Mouse (Mus musculus) hindbrain, embryonic 12.5 days (tissue): Measurements from ENCODE around the gene Tmem127. TPM values are rescaled to one million over a fixed set of nuclear protein-coding genes. Genes with fewer than 3 reads are reported as not detected.

ENCODE experiments used
- ATAC-seq: fragments of 200-750 bp; cut with Nextera tagmentation; 2 replicates; pipeline ENCODE4 v1.8.0; 2017; ENCODE audit warnings: moderate TSS enrichment; ENCODE audit not compliant: low FRiP score
- H3K27ac ChIP-seq: fragments of 300-500 bp; sonication (generic); 2 replicates; pipeline ENCODE4 v1.5.1; 2016; ENCODE audit warnings: mild to moderate bottlenecking
- H3K27me3 ChIP-seq: fragments of 300-500 bp; sonication (generic); 2 replicates; pipeline ENCODE4 v1.6.1; 2016; ENCODE audit warnings: mild to moderate bottlenecking
- H3K36me3 ChIP-seq: fragments of 300-500 bp; sonication (generic); 2 replicates; pipeline ENCODE4 v1.6.1; 2016; ENCODE audit warnings: mild to moderate bottlenecking
- H3K4me1 ChIP-seq: fragments of 300-500 bp; sonication (generic); 2 replicates; pipeline ENCODE4 v1.6.1; 2016
- H3K4me2 ChIP-seq: fragments of 300-500 bp; sonication (generic); replicated peaks from 2 replicates; pipeline ENCODE4 v1.6.1; 2016; ENCODE audit warnings: mild to moderate bottlenecking
- H3K4me3 ChIP-seq: fragments of 300-500 bp; sonication (generic); 2 replicates; pipeline ENCODE4 v1.5.1; 2016; ENCODE audit warnings: mild to moderate bottlenecking
- H3K9ac ChIP-seq: fragments of 300-500 bp; sonication (generic); 2 replicates; pipeline ENCODE4 v1.6.1; 2016; ENCODE audit warnings: mild to moderate bottlenecking, moderate library complexity
- H3K9me3 ChIP-seq: fragments of 300-500 bp; sonication (generic); replicated peaks from 2 replicates; pipeline ENCODE4 v1.6.1; 2016; ENCODE audit warnings: mild to moderate bottlenecking
- WGBS: fragments of 180-500 bp; shearing (Covaris S2); methylation state at CpG from one replicate; pipeline ENCODE4 v1.1.7; 2016; 5-methylcytosine and 5-hydroxymethylcytosine counted together
- polyA plus RNA-seq: library from polyadenylated mRNA; unstranded; fragments of >200 nt; fragmentation: Nextera tagmentation; extraction: Ambion mirVana; gene quantifications from 2 replicates; pipeline ENCODE4 v1.2.1, GENCODE M21; 2016

Tmem127 gene
- polyA plus RNA-seq, 1 experiment from 2014 or later, result 41.3 TPM

DNA sequence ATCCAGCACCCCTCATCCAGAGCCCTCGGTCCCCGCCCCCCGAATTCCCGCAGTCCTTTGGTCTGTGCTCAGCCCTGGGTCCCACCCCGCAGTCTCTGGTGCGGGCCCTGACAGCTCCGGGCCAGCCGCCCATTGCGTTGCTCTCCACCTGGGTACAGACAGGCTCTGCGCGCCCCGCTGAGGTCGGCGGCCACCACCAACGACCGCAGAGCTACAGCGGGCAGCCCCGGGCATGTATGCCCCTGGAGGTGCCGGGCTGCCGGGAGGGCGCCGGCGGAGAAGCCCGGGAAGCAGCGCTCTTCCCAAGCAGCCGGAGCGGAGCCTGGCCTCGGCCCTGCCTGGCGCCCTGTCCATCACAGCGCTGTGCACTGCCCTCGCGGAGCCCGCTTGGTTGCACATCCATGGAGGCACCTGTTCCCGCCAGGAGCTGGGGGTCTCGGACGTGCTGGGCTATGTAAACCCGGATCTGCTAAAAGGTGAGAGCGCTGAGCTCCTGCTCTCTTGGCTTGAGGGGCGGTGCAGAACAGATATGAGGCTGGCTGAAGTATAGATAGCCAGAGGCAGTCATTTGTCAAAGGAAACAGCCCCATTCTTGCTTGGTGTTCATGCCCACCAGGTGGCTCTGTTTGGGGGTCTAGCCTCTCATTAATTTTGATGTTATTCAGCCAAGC lies 761 bp downstream of the Tmem127 start:
- WGBS, result under 1% methylated on average over 39 of the region's 39 CpGs
- peak overlapping the region; percentile 81 for H3K27ac ChIP-seq

DNA sequence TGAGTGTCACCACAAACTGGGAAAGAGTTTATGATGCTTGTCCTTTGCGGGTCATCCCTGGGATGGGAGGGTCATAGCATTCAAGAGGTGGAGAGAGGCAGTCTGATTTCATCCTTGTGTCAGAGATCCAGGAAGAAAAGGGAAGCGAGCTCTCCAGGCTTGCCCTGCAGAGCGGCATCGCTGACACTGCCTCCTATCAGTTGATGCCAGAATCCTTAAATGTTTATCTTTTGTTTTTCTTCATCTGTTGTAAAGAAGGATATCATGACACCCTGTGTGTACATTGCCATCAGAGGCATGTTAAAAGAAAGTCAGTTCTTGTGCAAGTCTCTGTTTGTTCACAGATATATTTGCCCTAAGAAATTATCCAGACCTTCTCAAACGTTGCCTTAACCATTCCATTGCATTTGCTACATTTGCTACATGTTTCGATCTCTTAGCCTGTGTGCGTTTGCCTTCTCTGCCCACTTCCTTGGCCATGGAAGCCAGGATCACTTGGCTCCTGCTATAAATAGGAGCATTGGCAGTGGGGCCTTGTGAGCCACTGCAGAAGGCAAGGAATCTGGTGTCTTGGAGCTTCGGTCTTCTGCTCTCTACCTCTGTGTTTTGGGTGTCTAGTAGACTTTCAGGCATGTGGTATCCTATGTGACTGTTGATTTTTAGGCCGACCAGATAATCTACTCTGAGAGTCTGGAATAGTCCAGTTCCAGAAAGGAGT lies 2.7 kb downstream of the Tmem127 start:
- peaks cover 10% of the 10 kb centered on the region for H3K36me3 ChIP-seq
- H3K9me3 ChIP-seq, result no peaks in the 10 kb centered on the region
- H3K4me3 ChIP-seq, result no peak overlapping the region
- no peak for ATAC-seq
- no peak overlapping the region for H3K4me2 ChIP-seq
- peaks cover 18% of the 10 kb centered on the region for H3K4me1 ChIP-seq
- 90% methylated on average over 9 of the region's 9 CpGs for WGBS
- no peak overlapping the region for H3K27ac ChIP-seq
- H3K27me3 ChIP-seq, result no peaks in the 10 kb centered on the region
- no peak overlapping the region for H3K9ac ChIP-seq

More for the DNA sequence above, 761 bp downstream of the Tmem127 start:
- Histone ChIP-seq H3K4me2 (peak overlapping the region; percentile 97), H3K9ac (peak overlapping the region; percentile 94), H3K36me3 (peaks cover 29% of the 10 kb centered on the region), H3K27me3 (no peaks in the 10 kb centered on the region), H3K9me3 (no peaks in the 10 kb centered on the region), H3K4me1 (peaks cover 18% of the 10 kb centered on the region), H3K4me3 (peak overlapping the region; percentile 96)
- peak; percentile 71 for ATAC-seq

DNA sequence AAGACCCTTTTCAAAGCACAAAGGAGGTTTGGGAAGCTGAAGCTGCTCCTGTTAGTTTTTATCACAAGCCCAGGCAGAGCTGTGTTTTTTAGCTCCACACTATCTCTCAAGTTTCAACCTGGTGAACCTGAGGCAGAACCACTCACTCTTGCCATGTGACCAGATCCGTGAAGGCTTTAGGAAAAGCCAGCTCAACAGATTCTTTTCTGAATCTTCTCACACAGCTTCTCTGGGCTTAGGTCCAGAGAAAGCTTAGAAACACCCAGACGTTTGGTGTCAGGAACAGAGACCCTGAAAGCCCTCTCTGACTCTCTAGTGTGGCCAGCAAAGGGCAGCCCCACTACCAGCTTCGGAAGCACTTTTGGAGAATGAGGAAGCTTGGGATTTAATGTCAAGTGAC lies 3.7 kb downstream of the Tmem127 start:
- 92% methylated on average over 3 of the region's 3 CpGs for whole genome bisulfite sequencing
- Histone ChIP-seq H3K36me3 (peaks cover 7% of the 10 kb centered on the region), H3K9me3 (no peaks in the 10 kb centered on the region), H3K4me3 (no peak overlapping the region), H3K27me3 (no peaks in the 10 kb centered on the region), H3K9ac (no peak overlapping the region), H3K4me2 (no peak overlapping the region), H3K27ac (no peak overlapping the region), H3K4me1 (peaks cover 17% of the 10 kb centered on the region)
- ATAC-seq, result no peak

DNA sequence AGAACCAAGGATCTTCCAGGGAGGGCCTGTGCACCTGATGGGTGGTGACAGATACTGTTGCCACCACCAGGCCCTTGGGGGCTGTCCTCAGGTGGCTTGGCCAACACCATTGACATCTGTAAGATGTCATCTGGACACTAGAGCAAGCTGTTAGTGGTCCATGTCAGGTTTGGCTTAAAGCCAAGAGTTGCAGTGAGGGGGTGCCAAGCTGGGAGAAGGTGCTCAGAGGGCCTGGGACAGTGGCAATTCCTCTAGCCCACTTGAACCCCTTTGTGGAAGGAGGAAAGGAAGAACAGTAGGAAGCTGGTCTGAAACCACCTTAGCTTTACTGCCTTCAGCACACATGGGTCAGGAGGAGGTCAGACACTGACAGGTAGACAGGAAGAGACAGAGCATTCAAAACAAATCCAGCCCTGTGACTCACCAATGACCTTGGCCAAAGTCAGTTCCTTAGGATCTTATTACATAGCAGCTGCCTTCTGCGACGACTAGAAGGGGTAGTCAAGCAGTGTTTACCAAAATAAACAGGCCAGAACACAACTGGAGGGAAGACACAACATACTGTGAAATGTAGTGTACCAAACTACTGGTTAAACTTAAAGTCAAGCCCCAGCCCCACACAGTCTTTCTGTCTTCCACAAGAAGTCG lies 4.3 kb downstream of the Tmem127 start:
- peaks cover 11% of the 10 kb centered on the region for H3K36me3 ChIP-seq
- no peak overlapping the region for H3K4me3 ChIP-seq
- 85% methylated on average over 3 of the region's 3 CpGs for WGBS
- H3K9ac ChIP-seq, result no peak overlapping the region
- H3K4me1 ChIP-seq, result peaks cover 12% of the 10 kb centered on the region
- H3K27me3 ChIP-seq, result no peaks in the 10 kb centered on the region
- H3K4me2 ChIP-seq, result no peak overlapping the region
- no peaks in the 10 kb centered on the region for H3K9me3 ChIP-seq
- ATAC-seq, result no peak
- H3K27ac ChIP-seq, result no peak overlapping the region

DNA sequence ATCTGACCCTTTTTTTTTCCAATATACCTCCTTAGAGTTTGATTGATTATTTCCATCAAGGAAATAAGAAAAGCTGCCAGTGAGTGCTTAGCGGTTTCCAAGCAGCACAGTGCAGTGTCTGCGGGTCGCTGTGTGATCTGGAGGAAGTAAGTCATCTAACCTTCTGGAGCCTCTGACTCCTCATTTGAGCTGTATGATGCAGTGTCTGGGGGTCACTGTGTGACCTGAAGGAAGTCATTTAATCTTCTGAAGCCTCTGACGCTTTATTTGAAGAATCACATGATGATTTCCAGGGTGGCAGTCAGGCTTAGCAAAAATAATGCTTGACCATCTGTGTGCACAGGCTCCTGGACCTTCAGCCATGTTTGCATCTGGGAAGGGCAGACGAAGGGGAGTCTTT lies 5.1 kb downstream of the Tmem127 start:
- Histone ChIP-seq H3K4me3 (no peak overlapping the region), H3K9me3 (no peaks in the 10 kb centered on the region), H3K4me2 (no peak overlapping the region), H3K4me1 (peaks cover 11% of the 10 kb centered on the region), H3K9ac (no peak overlapping the region), H3K27me3 (no peaks in the 10 kb centered on the region), H3K27ac (no peak overlapping the region), H3K36me3 (peaks cover 19% of the 10 kb centered on the region)
- ATAC-seq, result no peak
- 88% methylated on average over 5 of the region's 5 CpGs for WGBS

DNA sequence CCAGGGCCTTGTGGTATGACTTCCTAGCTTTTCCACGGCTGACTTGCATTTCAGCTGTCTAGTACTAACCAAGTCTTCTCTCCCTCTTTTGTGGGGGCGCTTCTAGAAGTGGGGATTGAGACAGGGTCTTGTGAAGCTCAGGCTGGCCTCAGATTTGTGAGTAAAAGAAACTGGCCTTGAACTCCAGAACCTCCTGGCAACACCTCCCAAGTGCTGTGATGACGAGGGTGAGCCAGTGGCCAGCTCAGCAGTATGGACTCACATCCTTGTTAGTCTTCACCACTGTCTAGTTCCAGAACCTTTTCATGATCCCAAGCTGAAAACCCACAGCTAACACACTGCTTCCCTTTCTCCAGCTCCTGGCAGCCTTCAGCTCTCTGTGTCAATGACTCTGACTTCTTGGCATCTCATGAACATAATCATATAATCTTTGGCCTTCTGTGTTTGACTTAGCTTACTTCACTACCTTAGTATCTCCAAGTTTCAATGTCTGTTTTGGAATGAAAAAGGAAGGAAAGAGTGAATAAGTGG lies 7.0 kb downstream of the Tmem127 start:
- 90% methylated on average over 3 of the region's 3 CpGs for WGBS
- no peak overlapping the region for H3K9ac ChIP-seq
- no peaks in the 10 kb centered on the region for H3K27me3 ChIP-seq
- H3K9me3 ChIP-seq, result no peaks in the 10 kb centered on the region
- H3K4me2 ChIP-seq, result no peak overlapping the region
- ATAC-seq, result no peak
- no peak overlapping the region for H3K27ac ChIP-seq
- H3K36me3 ChIP-seq, result peaks cover 37% of the 10 kb centered on the region
- no peak overlapping the region for H3K4me3 ChIP-seq
- H3K4me1 ChIP-seq, result peaks cover under 1% of the 10 kb centered on the region; the same call in 1 of the 2 replicates

DNA sequence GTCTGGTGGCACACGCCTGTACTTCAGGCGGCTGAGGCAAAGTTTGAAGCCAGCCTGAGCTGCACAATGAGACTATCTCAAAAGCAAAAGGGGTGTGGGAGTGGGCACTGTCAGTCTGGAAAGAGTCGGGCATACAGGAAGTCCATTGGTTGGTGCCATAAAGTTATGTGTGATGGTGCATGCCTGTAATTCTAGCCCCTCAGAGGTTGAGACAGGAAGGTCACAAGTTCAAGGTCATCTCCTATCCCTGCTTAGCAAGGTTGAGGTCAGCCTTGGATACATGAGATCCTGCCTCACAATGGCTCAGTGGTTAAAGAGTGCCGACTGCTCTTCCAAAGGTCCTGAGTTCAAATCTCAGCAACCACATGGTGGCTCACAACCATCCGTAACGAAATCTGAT lies 7.6 kb downstream of the Tmem127 start:
- peaks cover 43% of the 10 kb centered on the region for H3K36me3 ChIP-seq
- 89% methylated on average over 6 of the region's 6 CpGs for WGBS

DNA sequence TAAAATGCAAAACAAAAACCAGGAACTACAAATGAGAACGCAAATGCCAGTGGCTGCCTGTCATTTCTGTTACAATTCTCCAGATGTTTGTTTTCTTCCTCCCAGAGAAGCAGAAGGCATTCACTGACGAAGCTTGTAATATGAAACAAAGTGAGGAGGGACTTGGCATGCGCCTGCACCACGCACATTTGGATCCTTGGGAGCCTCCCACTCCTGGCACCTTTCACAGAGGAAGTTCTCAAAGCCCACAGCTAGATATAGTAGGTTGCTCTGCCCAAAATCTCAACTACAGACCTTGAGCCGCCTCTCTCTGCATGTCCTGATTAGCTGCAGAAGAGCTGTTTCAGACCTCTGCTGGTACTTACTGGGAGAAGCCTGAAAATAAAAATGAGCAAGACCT lies 11.6 kb downstream of the Tmem127 start:
- Histone ChIP-seq H3K9ac (no peak overlapping the region), H3K27ac (no peak overlapping the region), H3K4me3 (no peak overlapping the region), H3K27me3 (no peaks in the 10 kb centered on the region), H3K36me3 (peaks cover 43% of the 10 kb centered on the region), H3K9me3 (no peaks in the 10 kb centered on the region), H3K4me1 (no peaks in the 10 kb centered on the region), H3K4me2 (no peak overlapping the region)
- ATAC-seq, result no peak
- WGBS, result 89% methylated on average over 5 of the region's 5 CpGs

More for the DNA sequence above, 7.6 kb downstream of the Tmem127 start:
- Histone ChIP-seq H3K4me3 (no peak overlapping the region), H3K4me2 (no peak overlapping the region), H3K27ac (no peak overlapping the region), H3K4me1 (no peaks in the 10 kb centered on the region; the same call in 1 of the 2 replicates), H3K9ac (no peak overlapping the region), H3K9me3 (no peaks in the 10 kb centered on the region), H3K27me3 (no peaks in the 10 kb centered on the region)
- ATAC-seq, result no peak

DNA sequence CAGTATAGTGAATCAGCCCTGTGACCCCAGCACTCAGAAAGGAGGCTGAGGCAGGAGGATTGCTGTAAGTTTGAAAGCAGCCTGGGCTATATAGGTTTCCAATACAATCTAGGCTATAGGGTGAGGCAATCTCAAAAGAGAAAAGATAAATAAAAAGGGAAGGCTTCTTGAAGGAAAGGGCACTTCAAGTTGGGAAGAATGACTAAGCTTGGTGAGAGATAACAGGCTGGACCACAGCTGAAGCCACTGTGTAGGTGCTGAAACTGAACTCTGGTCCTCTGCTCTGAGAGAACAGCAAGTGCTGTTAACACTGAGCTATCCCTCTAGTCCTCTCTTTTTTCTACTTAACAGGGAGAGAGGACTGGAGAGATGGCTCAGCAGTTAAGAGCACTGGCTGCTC lies 14.8 kb downstream of the Tmem127 start:
- peaks cover 26% of the 10 kb centered on the region for H3K36me3 ChIP-seq
- no peak overlapping the region for H3K4me2 ChIP-seq
- ATAC-seq, result no peak
- H3K27me3 ChIP-seq, result no peaks in the 10 kb centered on the region
- no peak overlapping the region for H3K27ac ChIP-seq
- H3K9me3 ChIP-seq, result no peaks in the 10 kb centered on the region
- H3K4me3 ChIP-seq, result no peak overlapping the region
- no peak overlapping the region for H3K9ac ChIP-seq
- H3K4me1 ChIP-seq, result no peaks in the 10 kb centered on the region

DNA sequence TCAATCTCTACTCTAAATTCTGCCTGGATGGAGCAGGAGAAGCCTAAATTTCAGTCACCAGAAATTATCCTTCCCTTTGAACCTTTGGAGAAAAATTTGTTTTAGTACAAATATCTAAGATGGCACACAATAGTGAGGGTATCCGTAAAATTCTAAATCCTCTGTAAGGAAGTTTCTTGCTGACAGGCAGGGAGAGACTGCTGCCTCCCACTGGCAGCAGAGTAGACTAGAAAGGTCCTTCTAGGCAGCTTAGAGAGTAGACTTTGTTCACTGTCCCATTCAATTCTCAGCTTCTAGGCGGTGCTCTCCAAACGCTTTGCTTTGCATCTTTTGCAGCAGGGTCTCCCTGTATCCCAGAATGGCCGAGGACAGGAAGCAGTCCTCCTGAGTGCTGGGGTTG lies 20.1 kb downstream of the Tmem127 start:
- Histone ChIP-seq H3K36me3 (peaks cover 2% of the 10 kb centered on the region; the same call in 1 of the 2 replicates), H3K9ac (no peak overlapping the region)

DNA sequence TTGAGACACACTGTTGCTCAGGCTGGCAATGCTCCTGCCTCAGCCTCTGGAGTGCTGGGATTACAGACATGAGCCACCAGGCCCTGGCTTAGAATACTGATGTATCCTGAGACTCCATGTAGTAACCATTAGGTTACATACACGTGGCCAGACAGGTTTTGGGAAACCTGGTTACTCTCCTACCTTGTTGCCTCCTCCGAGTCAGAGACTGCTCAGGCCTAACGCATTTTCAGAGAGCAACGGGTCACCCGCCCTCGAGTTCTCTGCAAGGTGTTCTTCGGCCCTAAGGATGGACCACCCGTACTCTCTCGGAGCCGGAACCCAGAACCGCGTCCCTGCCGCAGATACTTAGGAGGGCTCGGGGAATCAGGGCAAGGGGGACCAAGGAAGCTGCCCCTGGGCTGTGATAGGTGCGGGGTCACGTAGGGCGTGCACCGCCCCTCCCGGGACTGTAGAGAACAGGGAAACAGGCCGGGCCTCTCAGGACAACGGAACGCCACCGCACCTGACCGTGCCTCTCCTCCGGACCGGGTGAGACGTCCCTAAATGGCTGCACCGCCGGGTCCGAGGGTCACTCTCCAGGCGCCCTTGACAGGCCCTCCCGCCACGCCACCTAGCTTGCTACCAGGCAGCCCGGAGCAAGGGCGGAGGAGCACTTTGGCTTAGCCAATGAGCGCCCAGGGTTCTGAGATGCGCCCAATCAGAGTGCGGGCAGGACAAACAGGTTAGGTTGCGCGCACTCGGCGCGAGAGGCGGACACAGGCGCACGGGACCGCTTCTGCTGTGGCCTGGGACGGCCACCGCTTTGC lies 22.0 kb downstream of the Tmem127 start, which contains the start of gene Stard7:
TSS of gene Stard7 (plus strand) at position 728 of the 809 bp plus-strand sequence.
- peak within 1 kb of the TSS; percentile 98 for H3K4me3 ChIP-seq
- peaks cover 4% of the 10 kb centered on the region for H3K4me1 ChIP-seq
- peaks cover 2% of the 10 kb centered on the region; the same call in 1 of the 2 replicates for H3K36me3 ChIP-seq
- H3K27me3 ChIP-seq, result no peaks in the 10 kb centered on the region
- H3K4me2 ChIP-seq, result peak within 1 kb of the TSS; percentile 81
- ATAC-seq, result peak; percentile 99
- H3K9ac ChIP-seq, result peak within 1 kb of the TSS; percentile 87
- H3K9me3 ChIP-seq, result no peaks in the 10 kb centered on the region
- under 1% methylated on average over 49 of the region's 49 CpGs for WGBS
- peak within 1 kb of the TSS; percentile 93 for H3K27ac ChIP-seq

More for the DNA sequence above, 20.1 kb downstream of the Tmem127 start:
- Histone ChIP-seq H3K4me1 (peaks cover 4% of the 10 kb centered on the region), H3K27me3 (no peaks in the 10 kb centered on the region), H3K9me3 (no peaks in the 10 kb centered on the region), H3K27ac (no peak overlapping the region), H3K4me2 (no peak overlapping the region), H3K4me3 (no peak overlapping the region)
- no peak for ATAC-seq
- 41% methylated on average over 4 of the region's 4 CpGs for WGBS
